Mouse (Mus musculus): Measurements from ENCODE around the gene Sptb.

Gene Sptb

GRCm38 (mm10) chr12:76572261-76573251 is 137.8 kb downstream of the Sptb start:
- DNase-seq = peak; percentile 93

DNA sequence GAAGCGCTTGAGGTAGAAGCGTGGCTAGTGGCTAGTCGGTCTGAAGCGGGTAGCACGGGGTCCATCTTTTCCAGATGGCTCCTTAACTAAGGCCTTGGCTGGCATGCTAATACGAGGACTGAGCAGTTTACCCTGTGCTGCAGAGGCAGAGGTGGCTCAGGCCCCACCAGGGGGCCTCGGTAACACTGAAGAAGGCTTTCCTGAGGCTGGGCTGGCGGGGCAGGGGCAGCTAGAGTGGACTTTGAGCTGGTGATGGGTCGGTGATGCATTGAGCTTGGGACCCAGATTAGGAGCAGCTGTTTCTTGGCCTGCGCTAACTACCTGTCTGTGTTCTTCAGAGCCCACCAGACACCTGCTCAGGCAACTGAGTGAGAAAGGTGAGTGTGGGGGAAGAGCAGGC is 139.1 kb downstream of the Sptb start:
- DNase-seq = peak; percentile 83

GRCm38 (mm10) chr12:76570221-76570940 is 140.0 kb downstream of the Sptb start:
- peak; percentile 41 for DNase-seq

DNA sequence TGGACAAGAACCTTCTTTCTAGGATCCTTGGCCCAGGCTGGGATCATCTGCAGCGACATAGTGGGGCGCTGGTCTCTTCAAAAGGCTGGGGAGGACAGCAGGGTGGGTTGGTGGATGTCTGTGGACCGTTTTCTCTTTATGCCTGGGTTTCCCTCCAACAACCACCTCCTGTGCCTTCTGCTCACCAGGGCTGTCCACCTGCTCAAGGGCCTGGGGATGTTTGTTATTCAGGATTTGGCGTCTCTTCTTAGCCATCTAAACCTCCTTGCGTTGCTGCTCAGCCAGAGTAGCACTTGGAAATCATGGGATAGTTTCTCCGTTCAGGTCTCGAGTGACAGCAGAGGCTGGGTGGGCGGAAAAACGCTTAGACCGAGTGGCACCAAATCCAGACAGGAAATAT is 144.1 kb downstream of the Sptb start:
- no peak for DNase-seq

DNA sequence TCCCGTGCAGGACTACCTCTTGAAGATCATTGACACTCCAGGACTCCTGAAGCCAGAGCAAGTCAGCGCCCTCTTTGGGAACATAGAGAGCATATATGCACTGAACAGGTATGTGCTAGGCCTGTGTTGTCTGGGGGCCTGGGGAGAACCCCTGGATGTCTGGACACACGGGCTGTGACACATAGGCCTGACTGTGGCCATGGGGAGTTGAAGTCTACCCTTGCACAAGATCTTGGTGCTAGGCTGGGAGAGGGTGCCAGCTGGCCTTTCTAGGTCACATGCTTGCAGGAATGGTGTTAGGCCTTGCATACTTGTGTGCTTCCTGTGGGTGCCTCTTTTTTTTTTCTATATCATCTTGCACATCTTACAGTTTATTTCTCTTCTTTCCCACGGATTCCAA is 148.2 kb downstream of the Sptb start:
- no peak for DNase-seq

DNA sequence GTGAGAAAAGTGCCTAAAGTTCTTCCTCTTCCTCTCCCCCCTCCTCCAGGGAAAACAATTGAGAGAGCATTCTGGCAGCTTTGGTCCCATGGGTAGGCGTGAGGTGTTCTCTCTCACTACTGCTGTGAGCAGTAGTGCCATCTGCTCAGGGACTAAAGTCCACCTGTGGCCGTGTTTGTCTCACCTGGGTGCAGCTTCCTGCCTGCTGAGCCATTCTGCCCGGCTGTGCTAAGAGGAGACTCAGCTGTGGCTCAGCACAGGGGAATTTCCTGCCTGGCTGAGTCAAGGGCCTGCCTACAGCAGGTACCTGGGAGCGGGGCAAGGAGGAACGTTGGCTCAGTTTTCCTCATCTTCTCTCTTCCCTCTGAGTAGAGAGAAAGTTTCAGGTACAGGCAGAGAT is 152.1 kb downstream of the Sptb start:
- peak; percentile 73 for DNase-seq

GRCm38 (mm10) chr12:76556745-76557389 is 153.5 kb downstream of the Sptb start:
- peak; percentile 48 for DNase-seq

DNA sequence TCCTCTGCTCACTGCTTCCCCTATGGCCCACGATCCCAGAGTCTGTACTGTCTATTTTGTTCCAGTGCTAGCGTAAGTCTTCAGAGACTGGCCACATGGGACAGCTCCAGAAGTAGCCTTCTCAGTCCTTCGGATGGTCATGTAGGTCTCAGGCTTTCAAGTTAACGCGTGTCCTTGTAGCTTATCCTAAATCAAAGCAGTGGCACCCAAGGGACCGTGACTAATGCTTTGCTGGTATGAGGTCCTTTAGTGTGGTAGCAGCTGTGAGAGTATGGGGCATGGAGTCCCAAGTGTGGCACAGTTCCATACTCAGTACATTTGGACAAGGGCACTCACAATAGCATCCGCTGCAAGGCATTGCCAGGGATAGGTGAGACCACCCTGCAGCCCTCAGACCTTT is 154.2 kb downstream of the Sptb start:
- DNase-seq = peak; percentile 46

DNA sequence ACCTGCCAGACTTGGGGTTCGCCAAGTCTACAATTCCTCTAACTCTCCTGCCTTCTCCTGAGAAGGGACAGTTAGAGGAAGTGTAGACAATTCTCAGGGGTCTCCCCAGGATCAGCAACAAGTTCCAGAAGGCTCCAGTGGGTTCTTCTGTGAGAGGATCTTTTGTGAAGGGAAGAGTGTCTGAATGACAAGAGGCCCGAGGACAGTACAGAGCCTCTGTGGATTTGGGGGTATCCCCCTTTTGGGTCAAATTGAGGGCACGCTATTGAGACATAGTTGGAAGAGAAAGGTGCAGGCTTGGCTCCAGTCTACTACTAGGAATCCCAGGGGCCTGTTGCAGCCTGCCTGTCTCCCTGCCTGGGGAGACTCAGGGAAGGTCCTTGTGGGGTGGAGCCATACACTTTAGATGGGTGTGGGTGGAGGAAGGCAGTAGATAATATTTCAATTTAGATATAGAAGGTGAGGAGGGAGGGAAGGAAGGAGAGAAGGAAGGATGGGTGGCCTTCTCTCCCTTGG is 155.4 kb downstream of the Sptb start:
- no peak for DNase-seq

GRCm38 (mm10) chr12:76554392-76554791 is 156.0 kb downstream of the Sptb start:
- peak; percentile 55 for DNase-seq

- DNase-seq = peak; percentile 58
These were observed 156.4 kb downstream of the Sptb start for GRCm38 (mm10) chr12:76553917-76554316.

DNA sequence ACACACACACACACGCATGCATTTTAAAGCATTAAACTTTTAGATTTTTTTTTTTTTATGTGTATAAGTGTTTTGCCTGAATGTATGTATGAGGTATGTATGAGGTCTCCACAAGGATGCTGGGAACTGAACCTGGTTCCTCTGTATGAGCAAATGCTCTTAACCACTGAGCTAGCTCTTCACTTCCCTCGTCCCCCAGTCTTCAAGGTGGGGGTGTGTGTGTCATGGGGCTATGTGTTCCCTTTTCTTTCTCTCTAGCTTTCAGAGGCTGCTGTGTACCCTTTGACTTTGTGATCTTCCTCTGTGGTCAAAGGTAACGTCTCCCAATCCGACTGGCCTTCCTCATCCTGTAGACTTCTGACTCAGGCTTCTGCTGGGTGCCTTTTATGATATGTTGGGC is 157.4 kb downstream of the Sptb start:
- DNase-seq = no peak

GRCm38 (mm10) chr12:76552321-76552720 is 158.0 kb downstream of the Sptb start:
- peak; percentile 79 for DNase-seq

- DNase-seq = no peak
These were observed 161.1 kb downstream of the Sptb start for GRCm38 (mm10) chr12:76549203-76549602.

- no peak for DNase-seq
These were observed 162.3 kb downstream of the Sptb start for GRCm38 (mm10) chr12:76548082-76548423.

- peak; percentile 52 for DNase-seq
These were observed 162.8 kb downstream of the Sptb start for GRCm38 (mm10) chr12:76547409-76548081.

GRCm38 (mm10) chr12:76546383-76547276 is 163.7 kb downstream of the Sptb start:
- DNase-seq = peak; percentile 52

DNA sequence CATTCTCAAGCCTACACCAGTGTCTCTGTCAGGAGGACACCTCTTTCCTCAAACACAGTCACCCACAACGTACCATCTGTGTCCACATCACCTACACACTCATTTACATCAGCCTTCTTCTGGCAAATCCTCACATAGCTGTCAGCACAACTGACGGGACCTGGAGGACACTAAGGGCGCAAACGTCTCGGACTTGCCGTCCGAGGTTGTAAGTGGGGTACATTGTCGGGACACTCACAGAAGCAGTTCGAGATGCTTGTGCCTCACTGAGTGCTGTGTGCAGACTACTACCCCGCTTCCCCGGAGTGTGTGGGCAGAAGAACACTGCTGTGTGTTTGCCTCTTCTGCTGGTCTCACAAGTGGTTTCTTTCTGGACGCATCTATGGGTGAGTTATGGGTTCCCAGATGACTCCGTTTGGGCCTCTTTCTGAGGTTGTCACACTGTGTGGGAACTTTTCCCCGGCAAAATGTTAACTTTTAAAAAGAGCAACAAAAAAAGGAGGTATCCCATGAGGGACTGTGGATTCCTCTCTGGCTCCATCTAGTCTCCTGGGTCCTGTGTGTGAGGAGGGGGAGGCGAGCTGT is 164.5 kb downstream of the Sptb start:
- DNase-seq = no peak

GRCm38 (mm10) chr12:76541879-76542278 is 168.5 kb downstream of the Sptb start:
- no peak for DNase-seq

DNA sequence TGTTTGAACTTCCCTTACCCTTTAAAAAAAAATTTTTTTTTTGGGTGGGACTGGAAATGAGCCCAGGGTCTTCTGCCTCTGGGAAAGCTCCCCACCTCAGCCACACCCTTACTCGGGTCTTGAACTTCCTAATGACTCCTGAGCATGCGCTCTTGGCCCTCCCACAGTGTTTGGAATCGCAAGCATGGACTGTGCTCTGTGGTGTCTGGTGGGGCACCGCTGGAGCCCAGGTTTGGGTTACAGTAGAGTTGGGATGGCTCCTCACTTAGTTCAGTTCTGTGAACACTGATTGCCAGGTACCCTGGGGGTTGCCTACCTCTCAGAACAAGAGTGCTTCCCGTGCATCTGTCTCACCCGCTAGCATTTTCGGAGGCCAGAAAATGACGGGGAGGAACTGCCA is 168.9 kb downstream of the Sptb start:
- no peak for DNase-seq

GRCm38 (mm10) chr12:76540701-76541221 is 169.6 kb downstream of the Sptb start:
- no peak for DNase-seq
